Comparison of ENCODE assay signal across 18 mouse cellular contexts in genomic region chr19:35787246-35788021, GRCm38 (mm10).
"Had no signal": no experiment of that assay in that cellular context is flagged by ENCODE, and none has a peak within 500 bp of the region (broad histone marks: within the 10 kb centered on the region; RNA-seq: fewer than 3 reads in every experiment).

No protein-coding gene starts in this region.

- ATAC-seq: liver, postnatal 0 days; lung, postnatal 0 days; midbrain, embryonic 13.5 days had no signal

- H3K36me3 ChIP-seq: kidney, embryonic 15.5 days; limb, embryonic 12.5 days; limb, embryonic 15.5 days; midbrain, embryonic 10.5 days; midbrain, embryonic 13.5 days had no signal

- H3K9ac ChIP-seq: kidney, embryonic 15.5 days; limb, embryonic 12.5 days; limb, embryonic 15.5 days; liver, embryonic 14.5 days; liver, postnatal 0 days; lung, embryonic 14.5 days; midbrain, embryonic 13.5 days had no signal

- H3K27ac ChIP-seq: kidney, embryonic 15.5 days; limb, embryonic 12.5 days; limb, embryonic 15.5 days; liver, embryonic 14.5 days; midbrain, embryonic 10.5 days; midbrain, embryonic 13.5 days had no signal

- H3K27me3 ChIP-seq: kidney, embryonic 15.5 days; limb, embryonic 12.5 days; limb, embryonic 15.5 days; megakaryocyte, embryonic 14.5 days; midbrain, embryonic 13.5 days had no signal

- H3K4me3 ChIP-seq: kidney, embryonic 15.5 days; limb, embryonic 12.5 days; limb, embryonic 15.5 days; megakaryocyte, embryonic 14.5 days; midbrain, embryonic 10.5 days; midbrain, embryonic 13.5 days had no signal

- H3K4me2 ChIP-seq: kidney, embryonic 15.5 days; limb, embryonic 12.5 days; limb, embryonic 15.5 days; liver, embryonic 11.5 days; lung, embryonic 14.5 days; midbrain, embryonic 13.5 days had no signal

- DNase-seq: kidney, adult 8-10 months; kidney, postnatal 10 days; kidney, postnatal 36 days; layer of hippocampus, postnatal 36 days; left cerebral cortex, postnatal 4 days; liver, postnatal 0 days; lung, embryonic 14.5 days; thymus, adult 18-20 months; thymus, postnatal 36 days had no signal

- H3K9me3 ChIP-seq: kidney, embryonic 15.5 days; limb, embryonic 12.5 days; limb, embryonic 15.5 days; midbrain, embryonic 10.5 days; midbrain, embryonic 13.5 days had no signal

- H3K4me1 ChIP-seq: kidney, embryonic 15.5 days; limb, embryonic 12.5 days; limb, embryonic 15.5 days; megakaryocyte, embryonic 14.5 days; midbrain, embryonic 10.5 days; midbrain, embryonic 13.5 days had no signal
